Mouse (Mus musculus) myocyte (in vitro differentiated cells): ENCODE data around the gene Zic2.

Experiments
- MYOD1 ChIP-seq, 3 experiments: IDR thresholded peaks; one replicate each; pipeline ENCODE4 v1.6.1; 2011; ENCODE audit warnings: control low read depth in 2 of 3, low read depth in 2 of 3, mild to moderate bottlenecking in 2 of 3, moderate library complexity in 1 of 3; ENCODE audit not compliant: insufficient read length in 2 of 3, control insufficient read depth in 1 of 3
- POLR2A ChIP-seq: IDR thresholded peaks from one replicate; pipeline ENCODE4 v1.6.1; 2011; ENCODE audit warnings: low read depth, mild to moderate bottlenecking, control low read depth, moderate library complexity; ENCODE audit not compliant: insufficient read length

DNA sequence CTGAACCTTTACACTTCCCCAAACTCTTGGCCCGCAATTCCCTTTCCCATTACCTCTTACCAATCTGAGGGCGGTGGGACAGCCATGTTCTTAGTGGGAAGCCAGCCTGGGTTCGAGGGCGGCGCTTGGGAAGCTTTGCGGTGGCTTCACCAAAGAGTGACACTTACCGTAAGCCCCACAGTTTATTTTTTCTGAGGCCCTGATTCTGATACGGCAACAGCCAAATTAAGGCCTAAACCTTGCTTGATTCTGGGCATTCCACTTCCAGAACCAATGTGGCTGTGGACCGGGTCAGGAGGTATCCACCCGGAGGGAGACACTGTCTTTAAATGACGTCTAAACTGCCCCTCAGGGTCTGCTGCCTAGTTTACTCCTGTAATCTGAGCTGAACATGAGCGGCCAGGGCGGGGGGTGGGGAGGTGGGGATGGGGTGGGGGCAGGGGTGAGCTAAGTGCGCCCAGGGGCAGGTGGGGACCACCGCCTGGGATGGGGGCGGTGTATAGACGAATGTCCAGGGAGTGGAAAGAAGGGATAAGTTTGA lies 2.0 kb upstream of the Zic2 start:
- no peak for TF ChIP-seq MYOD1 (IDR thresholded peaks at IDR 0.05; ENCODE audit: control insufficient read depth in 1 of 3, insufficient read length in 2 of 3, low read depth in 2 of 3)
- no peak for TF ChIP-seq POLR2A
